Mouse (Mus musculus): ENCODE data around the gene Cubn. TPM values are rescaled to one million over a fixed set of nuclear protein-coding genes. Genes with fewer than 3 reads are reported as not detected.
A peak's percentile ranks its signal among the peaks of the same experiment; 100 is the strongest.

The Cubn gene
- total and polyA plus RNA-seq, 3 experiments, result 0.03 TPM; not detected in 2

DNA sequence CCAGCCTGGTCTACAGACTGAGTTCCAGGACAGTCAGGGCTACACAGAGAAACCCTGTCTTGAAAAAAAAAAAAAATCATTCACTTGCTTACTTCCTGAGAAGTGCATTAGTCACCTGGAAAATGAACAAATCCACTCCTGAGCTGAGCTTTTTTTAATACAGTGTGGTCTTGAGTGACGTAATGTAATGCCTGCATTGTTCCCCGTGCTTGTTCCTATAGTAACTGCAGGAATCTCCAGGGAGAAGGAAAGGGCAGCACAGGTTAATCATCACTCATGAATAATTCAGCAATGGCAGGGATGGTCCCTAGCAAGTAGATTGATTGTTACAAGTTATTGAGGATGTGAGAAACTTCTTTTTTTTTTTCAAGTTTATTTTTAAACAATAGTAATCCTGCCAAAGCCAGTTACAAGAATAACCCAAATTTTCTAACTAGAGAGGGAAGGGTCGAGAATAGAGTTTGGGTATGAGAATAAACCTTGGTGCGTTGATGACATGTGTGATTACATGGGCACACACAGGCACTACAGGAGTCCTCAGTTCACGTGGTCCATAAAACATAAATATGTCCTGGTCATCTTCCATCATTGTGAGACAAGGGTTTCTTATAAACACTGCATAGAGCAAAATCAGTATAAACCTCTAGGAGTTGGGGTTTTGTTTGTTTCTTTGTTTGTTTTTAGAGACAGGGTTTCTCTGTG, 8.8 kb upstream of the Cubn start:
- H3K27ac ChIP-seq (ENCODE audit: control insufficient read depth, low read depth, low read length), result no peak overlapping the region
- H3K27me3 ChIP-seq (ENCODE audit: control insufficient read depth in 1 of 2, insufficient read depth in 2 of 2, low read length in 2 of 2), result no peaks in the 10 kb centered on the region; a peak in 1 of 4 replicates
- H3K79me2 ChIP-seq (ENCODE audit: control insufficient read depth, insufficient read depth, low read length, poor library complexity), result no peaks in the 10 kb centered on the region
- TF ChIP-seq MAFK (IDR thresholded peaks at IDR 0.05; ENCODE audit: borderline replicate concordance, low read depth, low read length) (no peak), USF1 (IDR thresholded peaks at IDR 0.05; ENCODE audit: low read depth, low read length) (no peak), ZNF384 (IDR thresholded peaks at IDR 0.05; ENCODE audit: low read depth, low read length) (no peak), HCFC1 (IDR thresholded peaks at IDR 0.05; ENCODE audit: low read depth, low read length) (no peak), TCF12 (IDR thresholded peaks at IDR 0.05; ENCODE audit: low read depth, low read length) (no peak), ETS1 (IDR thresholded peaks at IDR 0.05; ENCODE audit: low read depth, low read length) (no peak), ZMIZ1 (IDR thresholded peaks at IDR 0.05; ENCODE audit: low read depth, low read length) (no peak), ZC3H11A (IDR thresholded peaks at IDR 0.05; ENCODE audit: low read depth, low read length) (no peak), RAD21 (IDR thresholded peaks at IDR 0.05; ENCODE audit: low read depth, low read length) (no peak), JUND (IDR thresholded peaks at IDR 0.05; ENCODE audit: low read depth, low read length) (no peak), USF2 (IDR thresholded peaks at IDR 0.05; ENCODE audit: borderline replicate concordance in 1 of 2, insufficient read depth in 1 of 2, low read depth in 1 of 2, low read length in 2 of 2) (no peak), MYC (IDR thresholded peaks at IDR 0.05; ENCODE audit: low read depth, low read length) (no peak), TAL1 (IDR thresholded peaks at IDR 0.05; ENCODE audit: low read length) (no peak), NELFE (IDR thresholded peaks at IDR 0.05; ENCODE audit: low read depth, low read length) (no peak), POLR2A (IDR thresholded peaks at IDR 0.05; ENCODE audit: control insufficient read depth in 1 of 2, insufficient read depth in 1 of 2, low read depth in 1 of 2, low read length in 2 of 2, poor library complexity in 1 of 2) (no peak), E2F4 (IDR thresholded peaks at IDR 0.05; ENCODE audit: borderline replicate concordance, low read depth, low read length) (no peak)
- DNase-seq (ENCODE audit: low read depth, low spot score), result no peak
- no peaks in the 10 kb centered on the region for H3K9me3 ChIP-seq (replicated peaks; ENCODE audit: insufficient read depth, low read length)
- H3K36me3 ChIP-seq (ENCODE audit: control insufficient read depth in 1 of 2, insufficient read depth in 2 of 2, low read length in 2 of 2), result peaks cover 0 to 3% of the 10 kb centered on the region in 2 experiments; a peak in 1 of 4 replicates
- H3K4me3 ChIP-seq (ENCODE audit: control insufficient read depth in 1 of 2, insufficient read depth in 1 of 2, low read depth in 2 of 2, low read length in 2 of 2), result no peak overlapping the region
- H3K9ac ChIP-seq (ENCODE audit: control insufficient read depth, low read depth, low read length, poor library complexity, severe bottlenecking), result no peak overlapping the region
- H3K4me1 ChIP-seq (ENCODE audit: control insufficient read depth in 1 of 2, insufficient read depth in 2 of 2, low read length in 2 of 2), result no peaks in the 10 kb centered on the region; a peak in 1 of 4 replicates

DNA sequence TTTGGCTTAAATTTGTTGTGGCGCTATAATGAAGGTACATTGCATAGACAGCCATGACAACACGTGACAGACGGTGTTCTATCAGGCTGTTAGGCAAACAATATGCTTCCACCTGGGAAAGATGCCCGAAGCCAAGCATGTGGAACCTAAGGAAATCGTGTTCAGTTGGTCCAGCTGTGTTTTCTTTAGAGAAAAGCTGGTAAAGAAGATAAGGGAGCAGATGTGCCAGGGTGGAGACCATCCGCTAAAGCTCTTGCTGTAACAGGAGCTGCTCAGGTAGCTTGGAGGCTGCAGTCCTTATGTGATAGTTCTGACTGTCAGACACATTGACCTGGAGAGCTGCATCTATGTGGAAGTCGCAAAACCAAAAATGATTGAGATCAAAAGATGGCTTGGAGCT, 7.6 kb upstream of the Cubn start:
- H3K27me3 ChIP-seq (ENCODE audit: control insufficient read depth in 1 of 2, insufficient read depth in 2 of 2, low read length in 2 of 2), result no peaks in the 10 kb centered on the region; a peak in 1 of 4 replicates
- no peak overlapping the region for H3K27ac ChIP-seq (ENCODE audit: control insufficient read depth, low read depth, low read length)
- H3K9me3 ChIP-seq (replicated peaks; ENCODE audit: insufficient read depth, low read length), result no peaks in the 10 kb centered on the region
- DNase-seq (ENCODE audit: low read depth, low spot score), result peak; percentile 6
- H3K4me3 ChIP-seq (ENCODE audit: control insufficient read depth in 1 of 2, insufficient read depth in 1 of 2, low read depth in 2 of 2, low read length in 2 of 2), result no peak overlapping the region
- 0 out of 4 replicates have a peak, but pooled peaks of 1 of the 2 experiments have one; percentile 20 for TF ChIP-seq EP300 (IDR thresholded peaks at IDR 0.05; ENCODE audit: low read depth in 1 of 2, low read length in 2 of 2)
- TF ChIP-seq RAD21 (IDR thresholded peaks at IDR 0.05; ENCODE audit: low read depth, low read length), result no peak
- no peaks in the 10 kb centered on the region for H3K79me2 ChIP-seq (ENCODE audit: control insufficient read depth, insufficient read depth, low read length, poor library complexity)
- peaks cover 0 to 3% of the 10 kb centered on the region in 2 experiments; a peak in 1 of 4 replicates for H3K36me3 ChIP-seq (ENCODE audit: control insufficient read depth in 1 of 2, insufficient read depth in 2 of 2, low read length in 2 of 2)
- no peak overlapping the region for H3K9ac ChIP-seq (ENCODE audit: control insufficient read depth, low read depth, low read length, poor library complexity, severe bottlenecking)
- H3K4me1 ChIP-seq (ENCODE audit: control insufficient read depth in 1 of 2, insufficient read depth in 2 of 2, low read length in 2 of 2), result no peaks in the 10 kb centered on the region; a peak in 1 of 4 replicates
